Mouse (Mus musculus): ENCODE results near the gene Gm11168. TPM values are rescaled to one million over a fixed set of nuclear protein-coding genes. Genes with fewer than 3 reads are reported as not detected.
"Not testable (repeated sequence)": the region's sequence is repeated elsewhere in the genome, so short reads cannot be mapped to it uniquely, and the experiment has no call there.

Gm11168 gene
- polyA plus RNA-seq, 1 experiment from 2014 or later, result not detected

GRCm38 (mm10) chr9:3017108-3017507 lies 14.0 kb downstream of the Gm11168 start, which contains the start of gene Gm10719:
Gm10719 (plus strand) TSS chr9:3017408.
- H3K27me3 ChIP-seq (replicated peaks; ENCODE audit: low read depth, poor library complexity, severe bottlenecking); H3K4me3 ChIP-seq; H3K27ac ChIP-seq (replicated peaks); H3K4me1 ChIP-seq; DNase-seq (ENCODE audit: low spot score); H3K9me3 ChIP-seq; H3K36me3 ChIP-seq (replicated peaks): not testable (repeated sequence)
- 67% methylated on average over 1 of the region's 9 CpGs for WGBS

DNA sequence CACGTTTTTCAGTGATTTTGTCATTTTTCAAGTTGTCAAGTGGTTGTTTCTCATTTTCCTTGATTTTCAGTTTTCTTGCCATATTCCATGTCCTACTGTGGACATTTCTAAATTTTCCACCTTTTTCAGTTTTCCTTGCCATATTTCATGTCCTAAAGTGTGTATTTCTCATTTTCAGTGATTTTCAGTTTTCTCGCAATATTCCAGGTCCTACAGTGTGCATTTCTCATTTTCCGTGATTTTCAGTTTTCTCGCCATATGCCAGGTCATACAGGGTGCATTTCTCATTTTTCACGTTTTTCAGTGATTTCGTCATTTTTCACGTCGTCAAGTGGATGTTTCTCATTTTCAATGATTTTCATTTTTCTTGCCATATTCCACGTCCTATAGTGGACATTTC lies 15.8 kb downstream of the Gm11168 start:
- DNase-seq (ENCODE audit: low spot score); H3K27me3 ChIP-seq (replicated peaks; ENCODE audit: low read depth, poor library complexity, severe bottlenecking); H3K4me3 ChIP-seq; H3K4me1 ChIP-seq; H3K9me3 ChIP-seq; H3K36me3 ChIP-seq (replicated peaks); H3K27ac ChIP-seq (replicated peaks): not testable (repeated sequence)
- WGBS, result 65% methylated on average over 9 of the region's 9 CpGs

GRCm38 (mm10) chr9:3019835-3020727 lies 16.9 kb downstream of the Gm11168 start:
- H3K9me3 ChIP-seq, result not testable (repeated sequence)
- WGBS, result 76% methylated on average over 17 of the region's 19 CpGs

GRCm38 (mm10) chr9:3022316-3023008 lies 19.3 kb downstream of the Gm11168 start:
- not testable (repeated sequence) for H3K4me1 ChIP-seq; H3K27me3 ChIP-seq (replicated peaks; ENCODE audit: low read depth, poor library complexity, severe bottlenecking); H3K36me3 ChIP-seq (replicated peaks); H3K4me3 ChIP-seq; DNase-seq (ENCODE audit: low spot score); H3K9me3 ChIP-seq; H3K27ac ChIP-seq (replicated peaks)
- 74% methylated on average over 11 of the region's 13 CpGs for WGBS

More at GRCm38 (mm10) chr9:3019835-3020727, 16.9 kb downstream of the Gm11168 start:
- H3K4me1 ChIP-seq; H3K4me3 ChIP-seq; DNase-seq (ENCODE audit: low spot score); H3K27me3 ChIP-seq (replicated peaks; ENCODE audit: low read depth, poor library complexity, severe bottlenecking); H3K36me3 ChIP-seq (replicated peaks); H3K27ac ChIP-seq (replicated peaks): not testable (repeated sequence)

- not testable (repeated sequence) for DNase-seq (ENCODE audit: low spot score); H3K4me3 ChIP-seq; H3K27ac ChIP-seq (replicated peaks); H3K36me3 ChIP-seq (replicated peaks); H3K9me3 ChIP-seq; H3K4me1 ChIP-seq; H3K27me3 ChIP-seq (replicated peaks; ENCODE audit: low read depth, poor library complexity, severe bottlenecking)
- WGBS, result 78% methylated on average over 12 of the region's 13 CpGs
These were observed 20.3 kb downstream of the Gm11168 start, which contains the start of gene Gm10718 for GRCm38 (mm10) chr9:3023312-3023984. Gm10718 (plus strand) TSS chr9:3023547.

GRCm38 (mm10) chr9:3023985-3024648 lies 21.0 kb downstream of the Gm11168 start:
- WGBS, result 77% methylated on average over 16 of the region's 16 CpGs
- DNase-seq (ENCODE audit: low spot score), result not testable (repeated sequence)

DNA sequence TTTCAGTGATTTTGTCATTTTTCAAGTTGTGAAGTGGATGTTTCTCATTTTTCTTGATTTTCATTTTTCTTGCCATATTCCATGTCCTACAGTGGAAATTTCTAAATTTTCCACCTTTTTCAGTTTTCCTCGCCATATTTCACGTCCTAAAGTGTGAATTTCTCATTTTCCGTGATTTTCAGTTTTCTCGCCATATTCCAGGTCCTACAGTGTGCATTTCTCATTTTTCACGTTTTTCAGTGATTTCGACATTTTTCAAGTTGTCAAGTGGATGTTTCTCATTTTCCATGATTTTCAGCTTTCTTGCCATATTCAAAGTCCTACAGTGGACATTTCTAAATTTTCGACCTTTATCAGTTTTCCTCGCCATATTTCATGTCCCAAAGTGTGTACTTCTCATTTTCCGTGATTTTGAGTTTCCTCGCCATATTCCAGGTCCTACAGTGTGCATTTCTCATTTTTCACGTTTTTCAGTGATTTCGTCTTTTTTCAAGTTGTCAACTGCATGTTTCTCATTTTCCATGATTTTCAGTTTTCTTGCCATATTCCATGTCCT lies 21.8 kb downstream of the Gm11168 start, which contains the start of gene Gm10717:
Gene Gm10717 (plus strand): TSS at position 506 of the 556 bp plus-strand sequence.
- 71% methylated on average over 12 of the region's 12 CpGs for WGBS
- DNase-seq (ENCODE audit: low spot score); H3K9me3 ChIP-seq; H3K36me3 ChIP-seq (replicated peaks); H3K27me3 ChIP-seq (replicated peaks; ENCODE audit: low read depth, poor library complexity, severe bottlenecking); H3K27ac ChIP-seq (replicated peaks); H3K4me1 ChIP-seq; H3K4me3 ChIP-seq: not testable (repeated sequence)

More at GRCm38 (mm10) chr9:3023985-3024648, 21.0 kb downstream of the Gm11168 start:
- not testable (repeated sequence) for H3K4me3 ChIP-seq; H3K36me3 ChIP-seq (replicated peaks); H3K27ac ChIP-seq (replicated peaks); H3K4me1 ChIP-seq; H3K27me3 ChIP-seq (replicated peaks; ENCODE audit: low read depth, poor library complexity, severe bottlenecking); H3K9me3 ChIP-seq

- not testable (repeated sequence) for H3K36me3 ChIP-seq (replicated peaks); H3K4me3 ChIP-seq; H3K27ac ChIP-seq (replicated peaks); H3K9me3 ChIP-seq; H3K4me1 ChIP-seq; DNase-seq (ENCODE audit: low spot score); H3K27me3 ChIP-seq (replicated peaks; ENCODE audit: low read depth, poor library complexity, severe bottlenecking)
- 73% methylated on average over 5 of the region's 6 CpGs for WGBS
These were observed 22.5 kb downstream of the Gm11168 start for GRCm38 (mm10) chr9:3025653-3026052.

DNA sequence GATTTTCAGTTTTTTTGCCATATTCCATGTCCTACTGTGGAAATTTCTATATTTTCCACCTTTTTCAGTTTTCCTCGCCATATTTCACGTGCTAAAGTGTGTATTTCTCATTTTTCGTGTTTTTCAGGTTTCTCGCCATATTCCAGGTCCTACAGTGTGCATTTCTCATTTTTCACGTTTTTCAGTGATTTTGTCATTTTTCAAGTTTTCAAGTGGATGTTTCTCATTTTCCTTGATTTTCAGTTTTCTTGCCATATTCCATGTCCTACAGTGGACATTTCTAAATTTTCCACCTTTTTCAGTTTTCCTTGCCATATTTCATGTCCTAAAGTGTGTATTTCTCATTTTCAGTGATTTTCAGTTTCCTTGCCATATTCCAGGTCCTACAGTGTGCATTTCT lies 23.0 kb downstream of the Gm11168 start:
- not testable (repeated sequence) for DNase-seq (ENCODE audit: low spot score); H3K9me3 ChIP-seq; H3K27me3 ChIP-seq (replicated peaks; ENCODE audit: low read depth, poor library complexity, severe bottlenecking); H3K36me3 ChIP-seq (replicated peaks); H3K4me1 ChIP-seq; H3K4me3 ChIP-seq; H3K27ac ChIP-seq (replicated peaks)
- WGBS, result 75% methylated on average over 5 of the region's 5 CpGs

- not testable (repeated sequence) for H3K27ac ChIP-seq (replicated peaks); H3K4me3 ChIP-seq; H3K27me3 ChIP-seq (replicated peaks; ENCODE audit: low read depth, poor library complexity, severe bottlenecking); H3K4me1 ChIP-seq; H3K9me3 ChIP-seq; DNase-seq (ENCODE audit: low spot score); H3K36me3 ChIP-seq (replicated peaks)
- 69% methylated on average over 9 of the region's 9 CpGs for WGBS
These were observed 23.6 kb downstream of the Gm11168 start for GRCm38 (mm10) chr9:3026741-3027140.

DNA sequence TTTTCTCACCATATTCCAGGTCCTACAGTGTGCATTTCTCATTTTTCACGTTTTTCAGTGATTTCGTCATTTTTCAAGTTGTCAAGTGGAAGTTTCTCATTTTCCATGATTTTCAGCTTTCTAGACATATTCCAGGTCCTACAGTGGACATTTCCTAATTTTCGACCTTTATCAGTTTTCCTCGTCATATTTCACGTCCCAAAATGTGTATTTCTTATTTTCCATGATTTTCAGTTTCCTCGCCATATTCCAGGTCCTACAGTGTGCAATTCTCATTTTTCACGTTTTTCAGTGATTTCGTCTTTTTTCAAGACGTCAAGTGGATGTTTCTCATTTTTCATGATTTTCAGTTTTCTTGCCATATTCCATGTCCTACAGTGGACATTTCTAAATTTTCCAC lies 24.1 kb downstream of the Gm11168 start:
- WGBS, result 70% methylated on average over 9 of the region's 9 CpGs
- H3K36me3 ChIP-seq (replicated peaks); H3K27me3 ChIP-seq (replicated peaks; ENCODE audit: low read depth, poor library complexity, severe bottlenecking); H3K4me1 ChIP-seq; H3K4me3 ChIP-seq; H3K27ac ChIP-seq (replicated peaks); H3K9me3 ChIP-seq: not testable (repeated sequence)
- peak; percentile 25 for DNase-seq (ENCODE audit: low spot score)
